Mouse (Mus musculus) mouse embryonic stem cell (cell line): ENCODE measurements around the gene Pcmt1.

ENCODE experiments used
- in situ Hi-C, 2 experiments: fragments of 300-500 bp; cut with MboI; formaldehyde crosslinking; loops; 1 replicate in 1 of 2; 3 replicates in 1 of 2; pipeline ENCODE4 v1.14.3; 2019 to 2020; ENCODE audit warnings: low sequenced_read_pairs in 2 of 2, low pct_unique_long_range_greater_than_20kb in 1 of 2, mixed read lengths in 1 of 2; ENCODE audit not compliant: unreplicated experiment in 1 of 2

The Pcmt1 gene

DNA sequence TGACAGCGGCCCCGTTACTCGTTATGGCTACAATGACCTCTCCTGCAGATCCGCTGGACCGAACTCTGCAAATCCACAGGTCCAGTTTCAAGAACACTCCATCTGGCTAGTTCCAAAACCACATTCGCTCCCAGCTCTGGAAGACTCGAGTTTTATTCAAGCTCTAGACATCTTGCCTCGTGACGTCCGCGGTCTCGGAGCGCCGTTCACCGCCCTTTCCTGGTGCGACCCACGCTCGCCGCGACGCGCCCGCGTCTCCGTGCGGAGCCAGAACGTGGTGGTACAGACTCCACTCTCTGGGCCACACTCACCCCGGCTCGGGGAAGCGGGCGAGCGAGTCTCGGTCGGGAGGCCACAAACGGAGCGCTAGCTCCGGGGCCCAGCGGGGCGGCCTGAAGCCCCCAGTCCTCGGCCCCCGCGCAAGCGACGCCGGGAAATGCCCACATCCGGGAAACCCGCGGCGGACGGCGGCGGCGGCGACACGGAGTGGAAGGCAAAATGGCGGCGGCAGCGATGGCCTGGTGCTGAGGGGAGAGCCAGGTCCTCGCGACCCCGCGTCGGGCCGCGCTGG lies at the start of gene Pcmt1, which contains the start of gene Lats1:
Gene Pcmt1, minus strand, starts transcription at position 406 of the 571 bp plus-strand sequence.
Gene Lats1, plus strand, starts transcription at position 484 of the 571 bp plus-strand sequence.
- in situ Hi-C loops, result no loop called here

DNA sequence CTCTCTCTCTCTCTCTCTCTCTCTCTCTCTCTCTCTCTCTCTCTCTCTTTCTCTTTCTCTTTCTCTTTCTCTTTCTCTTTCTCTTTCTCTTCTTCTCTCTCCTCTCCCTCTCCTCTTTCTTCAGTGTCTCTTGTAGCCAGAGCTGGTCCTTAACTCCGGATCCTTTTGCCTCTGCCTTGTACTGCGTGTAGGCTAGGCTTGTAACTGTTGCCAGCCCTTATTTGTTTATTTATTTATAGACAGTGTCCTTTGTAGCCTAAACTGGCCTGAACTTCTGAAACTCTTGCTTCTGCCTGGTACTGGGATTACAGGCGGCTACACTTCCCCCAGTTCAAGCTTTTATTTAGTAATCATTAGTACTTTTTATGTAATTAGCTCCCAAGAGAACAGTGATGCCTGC lies 46.1 kb upstream of the Pcmt1 start:
- in situ Hi-C loops, result no loop called here

DNA sequence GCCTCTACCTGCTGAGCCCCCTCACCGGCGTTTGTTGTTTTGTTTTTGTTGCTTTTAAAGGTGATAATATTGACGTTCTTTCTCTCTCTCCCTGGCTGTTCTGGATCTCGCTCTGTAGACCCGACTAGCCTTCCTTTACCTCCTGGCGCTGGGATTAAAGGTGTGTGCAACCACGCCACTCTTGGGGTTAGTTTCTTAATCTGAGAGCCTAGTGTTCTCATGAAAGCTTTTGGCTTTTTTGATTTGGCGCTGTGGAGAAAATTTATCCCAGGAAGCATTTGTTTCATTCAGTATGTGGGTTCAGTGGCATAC lies 45.5 kb upstream of the Pcmt1 start:
- in situ Hi-C loops, result no loop called here

DNA sequence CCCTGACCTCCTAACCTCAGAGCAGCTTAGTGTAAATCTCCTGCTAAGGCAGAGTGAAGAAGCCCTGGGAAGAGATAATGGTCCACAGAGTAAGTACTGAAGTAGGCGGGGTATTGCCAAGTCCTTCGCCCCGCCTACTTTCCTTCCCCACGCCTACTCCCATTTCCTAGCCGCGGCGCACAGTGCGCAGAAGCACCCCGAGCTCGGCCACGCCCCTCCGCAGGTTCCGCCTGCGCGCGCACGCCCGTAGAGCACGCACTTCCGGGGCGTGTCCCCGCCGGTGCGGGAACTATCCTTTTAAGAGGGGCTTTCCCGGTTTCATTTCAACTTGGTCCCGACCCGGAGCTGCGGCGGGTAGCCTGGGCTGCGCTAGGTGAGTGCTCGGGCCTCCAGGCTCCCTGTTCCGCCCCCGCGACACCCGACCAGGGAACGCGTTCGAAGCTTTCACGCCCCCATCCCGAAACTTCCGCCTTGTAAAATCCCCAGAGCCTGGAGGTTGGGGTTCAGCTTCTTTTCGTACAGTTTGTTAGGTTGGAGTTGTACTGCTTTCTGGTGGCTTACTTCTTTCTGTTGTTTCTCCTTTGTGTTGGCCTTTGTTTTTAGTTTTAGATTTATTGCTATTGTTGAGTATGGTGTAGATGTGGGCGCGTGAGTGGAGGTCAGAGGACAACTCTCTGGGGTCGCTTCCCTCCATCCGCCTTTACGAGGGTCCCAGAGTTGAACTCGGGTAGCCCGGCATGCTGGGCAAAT lies 45.0 kb upstream of the Pcmt1 start, which contains the start of gene Katna1:
Gene Katna1, plus strand, starts transcription at position 250 of the 750 bp plus-strand sequence.
- in situ Hi-C loops, result no loop called here

DNA sequence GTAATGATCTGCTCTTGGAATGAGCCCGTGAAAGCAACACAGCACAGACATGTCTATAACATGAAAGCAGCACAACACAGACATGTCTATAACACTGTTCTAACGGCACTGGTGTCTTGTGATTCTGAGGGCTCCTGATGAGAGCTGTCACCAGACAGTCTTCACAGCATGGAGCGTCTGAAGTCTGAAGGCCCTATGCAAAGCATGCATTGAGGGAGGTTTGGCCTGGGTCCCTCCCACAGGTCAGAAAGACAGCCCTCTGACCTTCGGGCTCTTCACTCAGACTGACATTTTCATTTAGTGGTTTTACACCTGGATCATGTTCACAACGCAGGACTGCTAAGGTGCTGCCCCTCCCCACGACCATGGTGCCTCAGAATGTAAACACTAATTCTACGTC lies 34.1 kb upstream of the Pcmt1 start:
- in situ Hi-C loops, result no loop called here

DNA sequence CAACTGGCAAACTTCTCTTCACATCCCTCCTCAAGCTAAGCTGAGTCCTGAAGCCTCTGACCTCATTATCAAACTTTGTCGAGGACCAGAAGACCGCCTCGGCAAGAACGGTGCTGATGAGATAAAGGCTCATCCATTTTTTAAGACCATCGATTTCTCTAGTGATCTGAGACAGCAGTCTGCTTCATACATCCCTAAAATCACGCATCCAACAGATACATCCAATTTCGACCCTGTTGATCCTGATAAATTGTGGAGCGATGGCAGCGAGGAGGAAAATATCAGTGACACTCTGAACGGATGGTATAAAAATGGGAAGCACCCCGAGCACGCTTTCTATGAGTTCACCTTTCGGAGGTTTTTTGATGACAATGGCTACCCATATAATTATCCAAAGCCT lies 31.6 kb upstream of the Pcmt1 start:
- in situ Hi-C loops, result no loop called here

DNA sequence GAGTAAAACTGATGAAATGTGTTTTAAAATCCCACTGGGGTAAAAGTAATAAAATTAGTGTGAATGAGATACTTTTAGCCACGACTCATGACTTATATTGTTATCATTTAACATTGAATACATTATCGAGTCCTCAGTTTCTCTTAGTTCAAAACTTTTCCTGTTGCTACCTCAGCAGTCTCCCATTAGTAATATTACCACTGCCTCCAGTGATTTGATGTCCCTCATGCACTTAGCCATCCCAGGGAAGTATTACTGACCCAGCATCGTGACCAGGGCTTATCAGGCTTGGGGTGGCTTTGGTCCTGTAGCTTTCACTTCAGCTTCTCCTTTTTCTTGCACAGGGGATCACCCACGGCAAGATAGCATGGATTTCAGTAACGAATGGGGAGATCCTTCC lies 29.2 kb upstream of the Pcmt1 start:
- in situ Hi-C loops, result no loop called here

DNA sequence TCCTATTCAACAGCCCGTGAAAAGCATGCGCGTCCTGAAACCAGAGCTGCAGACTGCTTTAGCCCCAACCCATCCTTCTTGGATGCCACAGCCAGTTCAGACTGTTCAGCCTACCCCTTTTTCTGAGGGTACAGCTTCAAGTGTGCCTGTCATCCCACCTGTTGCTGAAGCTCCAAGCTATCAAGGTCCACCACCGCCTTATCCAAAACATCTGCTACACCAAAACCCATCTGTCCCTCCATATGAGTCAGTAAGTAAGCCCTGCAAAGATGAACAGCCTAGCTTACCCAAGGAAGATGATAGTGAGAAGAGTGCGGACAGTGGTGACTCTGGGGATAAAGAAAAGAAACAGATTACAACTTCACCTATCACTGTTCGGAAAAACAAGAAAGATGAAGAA lies 21.6 kb upstream of the Pcmt1 start:
- in situ Hi-C loops, result no loop called here

DNA sequence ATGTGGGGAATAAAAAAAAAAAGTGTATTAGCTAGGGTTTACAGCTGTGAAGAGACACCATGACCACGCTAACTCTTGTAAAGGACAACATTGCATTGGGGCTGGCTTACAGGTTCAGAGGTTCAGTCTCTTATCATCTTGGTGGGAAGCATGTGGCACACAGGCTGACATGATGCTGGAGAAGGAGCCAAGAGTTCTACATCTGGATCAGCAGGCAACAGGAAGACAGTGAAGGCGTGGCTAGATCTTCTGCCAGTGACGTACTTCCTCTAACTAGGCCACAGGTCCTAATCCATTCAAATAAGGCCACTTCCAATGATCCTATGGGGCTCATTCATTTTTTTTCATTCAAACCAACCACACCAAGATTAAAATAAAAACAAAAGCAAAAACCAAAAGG lies 19.2 kb upstream of the Pcmt1 start:
- in situ Hi-C loops, result no loop called here

DNA sequence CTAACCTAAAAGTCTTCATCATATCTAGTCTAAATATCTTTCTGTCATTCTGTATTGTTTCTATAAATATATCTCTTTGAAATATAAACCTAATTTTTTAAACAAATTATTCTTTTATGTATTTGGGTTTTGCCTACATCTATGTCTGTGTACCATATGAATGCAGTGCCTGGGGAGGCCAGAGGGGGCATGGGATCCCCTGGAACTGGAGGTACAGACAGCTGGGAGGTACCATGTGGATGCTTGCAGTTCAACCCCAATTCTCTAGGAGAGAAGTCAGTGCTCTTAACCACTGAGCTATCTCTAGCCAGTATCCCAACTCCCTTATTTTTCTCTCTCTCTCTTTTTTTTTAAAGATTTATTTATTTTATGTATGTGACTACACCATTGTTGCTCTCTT lies 14.3 kb upstream of the Pcmt1 start:
- in situ Hi-C loops, result no loop called here

DNA sequence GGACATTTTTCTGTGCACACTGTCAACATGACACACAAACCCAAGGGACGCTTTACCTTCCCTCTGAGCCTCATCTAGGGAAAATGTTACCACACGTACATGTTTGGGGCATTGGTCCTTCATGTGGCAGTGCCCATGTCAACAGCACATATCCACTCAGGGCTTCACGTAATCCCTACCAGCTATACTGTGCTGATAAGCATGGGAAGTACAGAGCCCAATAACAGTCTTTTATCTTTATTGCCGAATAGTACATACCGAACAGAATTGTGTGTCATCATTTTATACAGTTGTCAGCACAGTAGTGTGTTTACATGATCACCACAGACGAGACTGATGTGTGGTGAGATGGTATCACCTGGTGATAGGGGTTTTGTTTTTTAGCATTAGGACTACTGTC lies 6.0 kb upstream of the Pcmt1 start:
- in situ Hi-C loops, result no loop called here

DNA sequence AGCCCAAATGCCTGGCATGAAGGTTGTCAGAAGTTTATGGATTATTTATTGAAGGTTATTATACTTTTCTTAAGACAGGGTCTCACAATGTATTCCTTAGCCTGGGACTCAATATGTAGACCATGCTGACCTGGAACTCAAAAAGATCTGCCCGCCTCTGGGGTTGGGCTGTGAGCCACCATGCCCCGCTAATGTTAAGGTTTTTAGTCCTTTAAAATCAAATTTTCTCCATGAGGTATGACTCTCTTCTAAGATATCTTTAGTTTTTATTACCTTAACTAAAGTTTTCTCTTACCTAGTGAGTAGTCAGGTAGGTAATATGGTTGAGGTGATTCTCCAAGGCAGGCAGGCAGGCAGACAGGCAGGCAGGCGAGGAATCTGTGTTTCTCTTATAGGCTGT lies 1.3 kb upstream of the Pcmt1 start:
- in situ Hi-C loops, result no loop called here

DNA sequence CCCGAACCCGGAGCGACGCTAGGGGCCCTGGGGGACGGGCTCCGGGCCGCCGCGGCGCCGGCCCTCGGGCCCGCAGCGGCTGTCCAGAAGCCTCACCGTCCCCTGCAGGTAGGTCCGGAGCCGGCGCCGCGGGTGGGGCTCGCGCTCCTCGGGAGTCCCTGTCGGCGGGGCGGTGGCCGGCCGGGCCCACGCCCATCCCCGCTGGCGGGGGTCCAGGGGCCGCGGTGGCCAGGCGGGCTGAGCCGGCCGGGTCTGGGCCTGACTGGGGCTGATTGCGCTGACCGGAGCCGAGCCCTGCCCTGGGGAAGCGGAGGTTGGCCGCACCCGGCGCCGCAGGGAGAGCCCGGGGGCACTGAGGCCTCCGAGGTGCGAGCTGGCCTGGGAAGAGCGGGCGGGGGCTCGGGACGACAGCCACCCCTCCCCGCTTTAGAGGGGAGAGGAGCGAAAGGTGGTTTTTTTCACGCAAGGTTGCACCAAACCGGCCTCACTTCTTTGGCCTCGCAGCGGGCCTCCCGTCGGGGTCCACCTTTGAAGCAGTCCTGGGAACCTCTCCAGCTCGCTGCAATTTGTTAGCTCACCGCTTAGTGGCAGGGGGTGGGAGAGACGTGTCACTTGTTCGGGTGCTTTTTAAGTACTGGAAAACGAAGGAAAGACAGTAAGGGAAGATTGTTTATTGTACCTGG lies 548 bp upstream of the Pcmt1 start:
- in situ Hi-C loops, result no loop called here

DNA sequence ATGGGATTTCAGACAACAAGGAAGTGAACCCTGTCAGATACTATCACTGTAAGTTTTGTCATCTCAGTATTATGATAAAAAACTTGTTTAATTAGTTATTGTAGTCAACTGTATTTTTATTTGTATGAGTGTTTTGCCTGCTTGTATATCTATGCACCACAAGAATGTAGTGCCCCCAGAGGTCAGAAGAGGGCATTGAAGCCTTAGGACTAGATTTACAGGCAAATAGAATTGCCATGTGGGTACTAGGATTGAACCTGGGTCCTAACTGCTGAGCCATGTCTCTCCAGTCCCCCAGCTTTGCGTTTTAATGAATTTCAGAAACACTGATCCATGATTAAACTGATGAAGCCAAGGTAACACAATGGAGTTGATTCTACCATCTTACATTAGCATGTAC lies 7.3 kb downstream of the Pcmt1 start:
- in situ Hi-C loops, result no loop called here

DNA sequence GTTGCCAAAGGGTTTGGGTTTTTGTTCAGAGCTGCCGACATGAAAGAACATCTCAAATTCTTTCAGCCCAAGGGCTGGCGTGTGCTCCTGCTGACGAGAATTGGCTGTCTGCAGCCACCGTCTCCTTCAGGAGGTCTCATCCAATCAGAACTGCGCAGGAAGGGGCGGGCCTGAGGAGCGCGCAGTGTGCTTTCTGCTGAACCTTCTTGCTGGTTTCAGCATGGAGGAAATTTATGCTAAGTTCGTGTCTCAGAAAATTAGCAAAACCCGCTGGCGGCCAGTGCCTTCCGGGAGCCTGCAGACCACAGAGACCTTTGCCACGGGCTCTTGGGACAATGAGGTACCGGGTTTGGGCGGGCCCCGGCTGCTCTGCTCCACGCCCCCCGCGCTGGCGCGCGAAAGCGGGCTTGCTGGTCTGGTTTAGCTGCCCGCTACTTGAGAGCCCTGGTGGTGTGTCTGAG lies 13.6 kb downstream of the Pcmt1 start, which contains the start of gene Nup43:
Gene Nup43, plus strand, starts transcription at position 162 of the 461 bp plus-strand sequence.
- in situ Hi-C loops, result no loop called here

DNA sequence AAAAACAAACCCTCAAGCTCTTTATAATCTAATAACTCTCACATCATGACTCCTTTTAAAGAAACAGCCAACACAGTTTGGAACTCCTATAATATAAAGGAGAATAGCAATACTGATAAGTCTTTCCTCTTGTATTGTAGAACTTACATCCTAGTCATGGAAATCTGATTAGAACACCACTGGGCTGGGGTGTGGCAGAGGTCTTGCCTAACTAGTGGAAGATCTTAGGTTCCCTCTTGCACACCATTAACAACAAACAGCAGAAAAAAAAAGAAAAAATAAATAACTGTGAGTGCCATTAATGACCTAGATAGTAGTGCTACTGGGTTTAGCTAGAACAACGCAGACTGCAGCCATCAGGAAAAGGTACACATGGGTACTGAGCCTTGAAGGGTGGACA lies 16.0 kb downstream of the Pcmt1 start:
- in situ Hi-C loops, result no loop called here

DNA sequence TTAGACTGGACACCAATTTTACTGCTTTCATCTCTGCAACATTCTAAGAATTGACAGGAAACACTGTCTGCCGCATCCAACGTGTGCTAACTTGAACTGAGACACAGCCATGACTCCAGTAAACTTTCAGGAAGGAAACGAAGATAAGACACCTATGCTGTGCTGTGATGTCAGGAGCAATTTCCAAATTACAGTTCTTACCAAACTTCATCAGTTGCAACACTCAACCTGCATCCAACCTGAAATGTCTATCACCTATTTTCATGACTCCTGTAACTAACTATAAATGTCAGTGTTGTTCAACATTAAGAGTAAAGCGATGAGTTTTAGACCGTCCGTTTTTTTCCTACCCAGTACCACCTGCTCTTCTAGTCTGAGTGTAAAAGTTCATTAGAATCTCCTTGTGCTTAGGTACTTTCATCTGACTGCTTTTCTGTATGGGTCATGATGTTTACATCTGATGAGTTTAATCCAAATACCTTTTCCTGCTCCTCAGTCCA lies 16.9 kb downstream of the Pcmt1 start:
- in situ Hi-C loops, result no loop called here

DNA sequence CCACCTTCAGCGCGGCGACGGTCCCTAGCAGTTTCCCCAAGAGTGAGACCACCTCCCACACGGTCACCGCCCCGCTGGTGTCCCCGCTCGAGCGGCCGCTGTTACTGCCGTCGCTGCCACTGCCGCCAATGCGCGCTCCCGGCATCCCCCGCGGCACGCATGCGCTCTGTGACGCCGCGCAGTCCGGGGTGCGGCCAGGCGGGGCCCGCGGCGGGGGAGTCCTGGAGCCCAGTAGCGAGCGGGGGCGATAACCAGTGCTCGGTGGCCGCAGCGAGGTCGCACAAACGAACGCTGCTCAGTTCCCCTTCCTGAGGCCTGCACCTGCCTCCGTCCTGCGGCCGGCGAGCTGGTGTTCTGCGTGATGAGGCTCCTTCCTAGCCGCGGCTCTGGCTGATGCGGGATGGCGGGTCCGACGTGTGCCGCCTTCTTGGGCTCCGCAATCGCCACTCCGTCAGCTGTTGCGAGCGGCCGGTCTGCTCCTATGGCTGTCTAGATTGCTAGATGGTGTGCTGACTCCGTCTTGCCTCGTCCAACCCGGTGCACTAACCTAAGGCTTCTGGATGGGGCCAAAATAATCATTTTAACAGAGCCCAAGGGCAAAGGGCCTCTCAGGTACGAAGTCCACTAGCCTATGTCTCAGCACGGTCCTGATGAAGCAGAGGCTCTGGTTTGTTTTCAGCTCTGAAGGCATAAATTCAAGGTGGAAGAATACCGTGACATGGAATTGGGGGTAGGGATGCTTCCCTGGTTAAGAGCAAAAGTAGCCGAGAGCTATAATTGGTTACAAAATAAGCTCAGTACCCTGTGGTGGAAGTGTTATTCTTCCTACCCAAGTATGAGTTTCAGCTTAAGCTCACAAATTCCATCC lies 17.5 kb downstream of the Pcmt1 start:
- in situ Hi-C loops, result no loop called here
